Mouse (Mus musculus): ENCODE data around the gene Eml5. TPM values are rescaled to one million over a fixed set of nuclear protein-coding genes. Genes with fewer than 3 reads are reported as not detected.

Gene Eml5
- polyA plus RNA-seq, 1 experiment: 2.0 TPM

DNA sequence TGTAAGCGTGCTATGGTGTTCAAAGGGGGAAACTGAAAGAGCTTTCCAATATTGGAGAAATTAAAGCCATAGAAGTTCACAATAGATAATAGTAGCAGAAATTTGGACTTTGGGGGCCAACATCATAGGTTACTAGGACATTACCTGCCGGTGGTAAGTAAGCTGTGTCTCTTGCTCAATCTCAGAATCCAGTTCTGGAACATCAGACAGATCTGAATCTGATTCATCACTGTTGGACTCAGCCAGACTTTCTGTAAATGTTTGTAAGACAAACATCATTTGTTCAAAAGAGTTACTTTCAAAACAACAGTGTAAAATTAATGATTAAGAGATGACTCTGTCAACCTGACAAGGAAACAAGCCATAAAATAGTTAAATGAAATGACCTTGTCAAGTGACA, 41.0 kb downstream of the Eml5 start:
- no peak for TF ChIP-seq GATA1 (IDR thresholded peaks at IDR 0.05; ENCODE audit: low read length)

DNA sequence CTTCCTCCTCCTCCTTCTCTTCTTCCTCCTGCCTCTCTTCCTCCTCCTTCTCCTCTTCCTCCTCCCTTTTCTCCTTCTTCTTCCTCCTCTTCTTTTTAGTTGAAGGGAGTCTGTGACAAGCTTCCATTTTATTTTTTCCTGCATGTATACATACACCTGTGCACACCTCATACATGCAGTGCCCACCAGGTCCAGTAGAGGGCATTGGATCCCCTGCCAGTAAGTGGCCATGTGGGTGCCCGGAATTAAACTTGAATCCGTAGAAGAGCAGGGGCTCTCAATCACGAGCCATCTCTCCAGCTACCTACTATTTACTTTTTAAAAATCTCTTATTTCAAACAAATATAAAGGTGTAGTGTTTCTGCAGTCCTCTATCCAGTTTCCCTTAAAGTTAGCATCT, 50.5 kb downstream of the Eml5 start:
- no peak for TF ChIP-seq GATA1 (IDR thresholded peaks at IDR 0.05; ENCODE audit: low read length)

DNA sequence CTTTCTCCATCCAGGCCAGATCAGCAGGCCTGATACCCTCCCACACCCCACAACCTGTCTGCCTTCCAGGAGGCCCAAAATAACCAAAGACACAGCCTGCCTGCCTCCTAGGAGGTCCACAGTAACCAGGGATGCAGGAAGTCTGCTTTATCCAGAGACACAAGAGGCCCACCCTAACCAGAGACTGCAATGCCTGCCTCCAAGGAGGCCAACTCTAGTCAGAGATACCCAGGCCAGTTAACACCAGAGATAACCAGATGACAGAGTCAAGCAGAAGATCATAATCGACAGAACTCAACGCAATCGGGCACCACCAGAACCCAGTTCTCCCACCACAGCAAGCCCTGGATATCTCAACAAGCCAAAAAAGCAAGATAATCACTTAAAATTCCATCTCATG, 56.5 kb downstream of the Eml5 start:
- no peak for TF ChIP-seq GATA1 (IDR thresholded peaks at IDR 0.05; ENCODE audit: low read length)

DNA sequence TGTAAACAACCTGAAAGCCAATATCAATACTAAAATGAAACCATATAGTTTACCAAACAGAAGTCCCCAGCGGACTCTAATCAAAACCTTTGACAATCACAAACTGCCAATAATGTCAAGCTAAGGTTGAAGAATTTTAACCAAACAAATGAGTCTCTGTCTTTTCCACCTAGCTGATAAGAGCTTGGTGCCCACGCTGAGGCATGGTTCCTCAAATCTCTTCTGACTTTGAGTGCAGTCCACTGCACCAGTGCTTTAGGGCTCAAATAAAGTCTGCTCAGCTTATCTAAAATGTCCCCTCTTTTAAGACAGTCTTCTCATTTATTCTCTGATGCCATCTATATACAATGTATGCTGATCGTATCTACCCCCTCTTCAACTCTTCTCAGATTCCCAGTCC, 61.1 kb downstream of the Eml5 start:
- TF ChIP-seq GATA1 (IDR thresholded peaks at IDR 0.05; ENCODE audit: low read length): no peak

DNA sequence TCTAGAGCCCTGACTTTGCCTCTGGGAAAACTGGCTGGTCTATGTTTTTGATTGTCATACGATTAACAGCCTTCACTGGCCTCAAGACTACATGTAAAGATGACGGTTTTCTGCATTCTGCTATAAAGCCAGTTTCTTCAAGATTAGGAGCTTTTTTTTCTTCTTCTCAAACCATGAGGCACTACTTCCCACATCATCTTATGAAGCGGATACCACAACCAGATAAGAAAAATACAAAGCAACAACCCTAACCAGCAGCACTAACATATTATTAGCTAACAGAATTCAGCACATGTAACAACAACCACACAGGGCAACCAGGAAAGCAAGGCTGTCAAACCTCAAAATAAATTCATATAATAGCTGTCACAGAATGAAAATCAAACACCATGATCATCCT, 63.3 kb downstream of the Eml5 start:
- TF ChIP-seq GATA1 (IDR thresholded peaks at IDR 0.05; ENCODE audit: low read length): no peak

DNA sequence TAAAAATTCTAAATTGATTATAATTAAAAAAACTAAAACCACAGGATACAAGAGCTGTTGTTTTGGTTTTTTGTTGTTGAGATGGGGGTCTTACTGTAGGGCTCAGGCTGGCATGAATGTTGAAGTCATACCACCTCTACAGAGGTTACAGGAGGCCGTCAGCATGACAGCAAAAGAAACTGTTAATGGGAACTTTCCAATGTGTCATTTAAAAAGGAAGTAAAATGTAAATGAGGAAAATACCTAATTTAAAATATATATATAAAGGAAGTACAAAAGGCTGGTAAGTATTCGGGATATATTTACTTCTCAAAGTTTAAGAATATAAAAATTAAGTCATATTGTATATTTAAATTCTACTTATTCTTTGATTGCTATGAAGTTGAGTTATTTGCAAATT, 65.8 kb downstream of the Eml5 start:
- no peak for TF ChIP-seq GATA1 (IDR thresholded peaks at IDR 0.05; ENCODE audit: low read length)

DNA sequence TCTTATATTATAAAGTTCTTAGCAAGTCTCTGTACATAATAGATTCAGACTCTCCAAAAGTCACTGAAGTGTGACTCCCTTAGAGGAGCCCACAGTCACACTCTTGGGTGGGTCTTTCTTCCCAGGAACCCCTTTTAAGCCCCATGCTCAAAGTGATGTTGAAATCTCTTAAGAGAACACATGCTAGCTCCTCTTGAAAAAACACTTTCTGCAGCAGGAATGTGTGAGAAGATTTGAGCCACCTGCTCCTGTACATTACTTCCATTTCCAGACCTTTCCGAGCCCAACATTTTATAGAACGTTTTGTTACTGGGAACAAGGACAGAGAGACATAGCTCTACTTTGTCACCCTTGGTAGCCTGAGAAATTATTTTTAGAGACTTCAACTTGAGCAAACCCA, 66.4 kb downstream of the Eml5 start:
- no peak for TF ChIP-seq GATA1 (IDR thresholded peaks at IDR 0.05; ENCODE audit: low read length)

DNA sequence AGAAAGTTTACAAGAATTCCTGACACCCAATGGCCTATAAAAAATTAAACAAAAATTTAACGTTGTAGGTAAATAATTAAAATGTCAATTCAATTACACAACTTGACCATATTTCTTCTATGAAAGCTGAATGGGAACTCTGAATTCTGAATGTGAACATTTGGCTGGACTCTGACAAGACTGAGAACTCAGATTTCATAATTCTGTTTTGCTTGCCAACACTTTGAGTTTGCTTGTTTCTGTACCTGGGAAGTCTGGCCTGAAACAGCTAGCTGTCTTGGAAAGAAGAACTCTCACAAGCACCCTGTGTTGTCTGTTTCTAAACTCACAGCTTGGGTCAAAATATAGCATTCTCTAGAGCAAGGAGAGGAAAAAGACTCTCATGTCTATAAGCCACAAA, 67.4 kb downstream of the Eml5 start:
- TF ChIP-seq GATA1 (IDR thresholded peaks at IDR 0.05; ENCODE audit: low read length): no peak

DNA sequence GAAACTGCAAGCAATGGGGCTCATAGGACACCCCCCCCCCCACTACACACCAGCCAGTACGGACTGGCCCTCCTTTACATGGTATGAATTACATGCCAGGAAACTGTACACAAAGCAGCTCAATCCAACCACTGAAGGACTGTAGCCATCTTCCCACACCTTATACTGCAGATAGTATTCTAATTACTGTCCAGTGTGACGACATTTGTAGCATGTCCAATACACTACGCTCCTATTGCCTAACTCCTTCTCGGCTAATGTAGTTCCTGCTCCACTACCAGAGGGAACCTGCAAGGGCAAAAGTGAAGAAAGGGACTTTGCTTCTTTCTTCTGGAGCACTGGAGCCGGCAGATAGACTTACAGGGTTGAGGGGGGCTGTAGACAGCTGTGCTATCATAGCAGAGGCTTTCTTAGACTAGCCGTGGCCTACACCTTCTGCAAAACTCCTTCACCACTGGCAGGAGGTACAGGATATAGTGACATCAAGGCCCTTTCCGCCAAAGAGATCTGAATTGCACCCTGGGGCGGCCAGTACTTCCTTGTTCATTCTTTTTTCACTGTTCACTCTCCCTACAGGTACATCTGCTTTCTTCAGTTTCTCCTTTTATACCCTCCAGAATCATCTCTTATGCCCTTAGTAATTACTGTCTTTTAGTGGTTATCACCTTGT, 68.2 kb downstream of the Eml5 start:
- no peak for TF ChIP-seq GATA1 (IDR thresholded peaks at IDR 0.05; ENCODE audit: low read length)

DNA sequence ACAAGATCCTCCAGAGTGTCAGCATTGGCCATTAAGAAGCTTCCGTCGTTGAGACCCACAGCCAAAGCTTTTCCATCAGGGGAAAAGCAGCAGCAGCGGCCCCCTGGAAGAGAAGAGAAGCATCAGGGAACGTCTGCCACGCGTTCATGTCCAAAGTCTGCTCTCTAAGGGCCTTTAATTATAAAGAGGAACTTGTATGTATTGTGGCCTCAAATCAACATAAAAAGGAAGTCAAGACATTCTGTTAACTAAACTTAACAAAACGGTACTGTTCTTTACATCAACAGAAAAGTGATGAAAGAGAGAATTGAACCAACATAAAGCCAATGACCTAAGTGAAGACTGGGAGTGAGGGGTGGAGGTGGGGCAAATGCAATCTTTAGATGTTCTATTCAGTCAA, 70.2 kb downstream of the Eml5 start:
- TF ChIP-seq GATA1 (IDR thresholded peaks at IDR 0.05; ENCODE audit: low read length): no peak

DNA sequence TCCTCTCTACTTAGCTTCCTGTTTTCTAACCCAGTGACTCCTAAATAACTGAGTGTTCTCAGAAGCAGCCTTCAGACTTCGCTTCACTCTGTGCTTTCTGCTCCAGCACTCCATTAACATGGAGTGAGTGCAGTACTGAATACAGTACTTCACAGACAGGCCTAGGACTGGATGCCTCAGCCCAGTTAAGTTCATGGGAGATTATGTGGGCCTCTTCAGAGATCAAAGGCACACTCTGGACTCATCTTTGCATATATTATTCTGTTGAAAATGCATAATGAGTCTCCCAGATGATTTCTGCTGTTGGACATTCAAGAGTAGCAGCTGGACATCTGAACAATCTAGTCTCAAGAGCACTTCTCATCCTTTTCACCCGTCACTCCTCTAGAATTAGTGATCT, 80.5 kb downstream of the Eml5 start:
- TF ChIP-seq GATA1 (IDR thresholded peaks at IDR 0.05; ENCODE audit: low read length): no peak

DNA sequence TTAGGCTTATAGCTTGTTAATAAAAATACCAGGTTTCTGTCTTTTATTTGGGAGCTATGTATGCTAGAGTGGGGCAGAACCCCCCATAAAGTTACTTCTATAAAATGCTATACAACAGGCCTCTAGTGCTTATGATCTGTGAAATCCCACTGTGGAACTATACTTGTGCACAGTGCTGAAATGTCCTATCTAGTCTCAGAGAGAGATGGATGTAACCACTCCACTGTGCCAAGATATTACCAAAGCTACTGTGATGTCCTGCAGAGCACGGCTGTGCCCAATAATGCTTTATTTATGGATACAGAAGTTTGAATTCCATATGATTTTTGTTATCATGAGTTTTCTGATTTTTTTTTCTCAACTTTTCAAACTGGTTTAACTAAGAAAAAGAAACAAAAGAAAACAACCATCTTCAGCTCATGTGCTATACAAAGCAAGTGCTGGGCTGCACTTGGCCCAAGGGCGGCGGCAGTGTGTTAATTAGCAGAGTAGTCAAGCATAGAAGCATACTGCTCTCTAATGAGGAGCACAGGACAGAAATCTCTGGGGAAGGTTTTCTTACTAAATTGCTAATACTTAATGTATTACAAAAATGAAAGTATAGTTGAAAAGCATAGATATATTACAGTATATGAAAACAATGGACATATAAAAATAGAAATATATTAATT, 97.1 kb downstream of the Eml5 start:
- TF ChIP-seq GATA1 (IDR thresholded peaks at IDR 0.05; ENCODE audit: low read length): no peak

DNA sequence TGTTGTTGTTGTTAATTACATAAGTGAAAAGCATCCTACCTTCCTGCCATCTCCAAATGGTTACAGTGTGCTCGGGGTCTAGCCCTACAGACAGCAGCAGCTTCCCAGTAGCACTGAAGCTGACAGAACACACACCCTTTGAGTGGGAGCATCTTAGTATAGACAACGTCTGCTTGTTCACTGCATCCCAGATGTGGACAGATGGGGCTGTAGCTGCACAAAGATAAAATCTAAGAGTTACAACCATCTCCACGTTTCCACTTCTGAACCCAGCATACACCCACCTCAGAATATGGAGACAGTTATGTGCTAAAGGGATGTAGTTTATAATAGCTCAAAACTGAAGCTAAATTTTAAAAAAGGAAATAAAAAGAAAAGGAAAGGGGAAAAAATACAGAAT, 99.0 kb downstream of the Eml5 start:
- no peak for TF ChIP-seq GATA1 (IDR thresholded peaks at IDR 0.05; ENCODE audit: low read length)

DNA sequence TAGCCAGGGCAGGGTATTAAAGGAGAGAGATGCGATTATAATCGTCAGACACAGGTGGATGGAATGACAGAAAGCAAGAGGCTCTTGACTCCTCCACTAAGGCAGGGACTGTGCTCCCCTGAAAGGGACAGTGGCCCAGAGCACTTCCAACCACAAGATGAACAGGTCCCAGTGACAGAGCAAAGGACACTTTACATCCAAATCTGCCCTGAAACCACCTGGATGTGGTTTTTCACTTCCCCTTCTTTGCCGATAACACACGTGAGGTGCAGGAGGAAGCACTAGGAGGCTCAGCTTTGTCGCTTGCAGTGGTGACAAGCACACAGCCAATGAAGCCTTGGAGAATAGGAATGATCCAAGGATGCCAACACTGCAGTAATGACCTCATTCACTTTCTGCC, 101.0 kb downstream of the Eml5 start:
- no peak for TF ChIP-seq GATA1 (IDR thresholded peaks at IDR 0.05; ENCODE audit: low read length)

DNA sequence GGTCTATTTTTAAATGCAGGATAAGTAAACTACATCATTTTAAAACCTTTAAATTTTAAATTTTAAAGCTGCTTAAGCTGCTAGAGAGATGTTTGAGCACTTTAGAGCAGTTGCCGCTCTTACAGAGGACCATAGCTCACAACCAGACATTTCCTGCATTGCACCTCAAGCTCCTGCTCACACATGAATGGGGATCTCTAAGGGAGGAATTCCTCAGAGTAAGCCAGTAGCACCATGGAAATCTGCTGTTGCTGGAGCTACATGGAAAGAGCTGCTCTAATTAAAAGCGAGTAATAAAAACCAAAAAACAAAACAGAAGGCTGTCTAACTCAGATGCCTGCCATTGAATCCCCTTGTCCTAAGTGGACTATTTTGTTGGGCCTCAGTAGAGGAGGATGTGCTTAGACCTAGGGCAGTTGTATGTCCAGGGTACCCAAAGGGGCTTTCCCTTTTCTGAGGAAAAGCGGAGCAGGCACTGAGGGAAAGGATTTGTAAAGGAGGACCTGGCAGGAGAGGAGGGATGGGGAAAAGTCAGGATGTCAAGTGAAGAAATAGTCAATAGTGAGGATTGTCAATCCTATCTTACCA, 105.5 kb downstream of the Eml5 start:
- no peak for TF ChIP-seq GATA1 (IDR thresholded peaks at IDR 0.05; ENCODE audit: low read length)

DNA sequence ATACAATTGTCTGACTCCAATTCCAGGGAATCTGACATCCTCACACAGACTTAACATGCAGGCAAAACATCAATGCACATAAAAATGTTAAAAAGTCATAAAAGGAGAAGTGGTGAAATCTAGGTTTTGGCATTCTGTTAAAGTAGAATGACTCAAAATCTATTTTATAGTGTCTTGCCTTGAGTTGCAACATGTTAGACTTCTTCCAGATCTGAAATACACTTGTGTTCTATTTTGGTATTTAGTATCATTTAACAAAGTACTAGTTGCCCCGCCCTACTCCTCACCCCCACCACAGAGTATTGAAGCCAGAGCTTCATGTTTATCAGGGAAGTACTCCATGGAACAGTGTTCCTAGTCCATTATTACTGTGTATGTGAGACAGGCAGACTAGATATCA, 117.0 kb downstream of the Eml5 start:
- TF ChIP-seq GATA1 (IDR thresholded peaks at IDR 0.05; ENCODE audit: low read length): no peak

DNA sequence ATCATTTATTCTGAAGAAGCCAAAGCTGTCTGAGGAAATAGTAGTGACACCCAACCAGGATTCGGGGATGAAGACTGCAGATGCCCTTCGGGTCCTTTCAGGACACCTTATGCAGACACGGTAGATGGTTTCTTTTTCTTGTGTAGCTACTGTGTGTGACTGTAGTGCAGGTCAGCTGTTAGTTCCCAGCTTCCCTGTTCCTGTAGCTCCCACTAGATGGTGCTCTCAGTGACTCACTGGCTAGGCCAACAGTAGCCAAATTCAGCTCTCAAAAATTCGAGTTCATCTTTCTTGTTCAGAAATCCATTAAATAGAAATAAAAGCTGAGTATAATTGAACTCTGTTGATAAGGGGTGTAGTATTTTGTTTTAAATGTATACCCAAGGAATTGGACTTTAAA, 122.1 kb downstream of the Eml5 start:
- no peak for TF ChIP-seq GATA1 (IDR thresholded peaks at IDR 0.05; ENCODE audit: low read length)
